Mouse (Mus musculus) common myeloid progenitor, adult 5-6 weeks (primary cell): ENCODE results near the gene Mthfd1l. TPM values are rescaled to one million over a fixed set of nuclear protein-coding genes. Genes with fewer than 3 reads are reported as not detected.

Source experiments
- ATAC-seq: replicated peaks from 2 replicates; pipeline ENCODE4 v1.8.0; 2016; ENCODE audit warnings: low read depth, mild to moderate bottlenecking, moderate TSS enrichment, inconsistent platforms; ENCODE audit not compliant: poor library complexity, severe bottlenecking
- total RNA-seq: library from RNA; stranded (forward); fragments of 200-1000, 187-1606 nt; gene quantifications from 2 replicates; pipeline ENCODE4 v1.2.3, GENCODE M21; 2017

Gene Mthfd1l
- total RNA-seq, 1 experiment from 2014 or later: 148 TPM

GRCm38 (mm10) chr10:4141689-4142088 is 168.8 kb downstream of the Mthfd1l start:
- no peak for ATAC-seq

GRCm38 (mm10) chr10:4142816-4143215 is 169.9 kb downstream of the Mthfd1l start:
- ATAC-seq: no peak

GRCm38 (mm10) chr10:4143381-4143780 is 170.5 kb downstream of the Mthfd1l start:
- no peak for ATAC-seq

DNA sequence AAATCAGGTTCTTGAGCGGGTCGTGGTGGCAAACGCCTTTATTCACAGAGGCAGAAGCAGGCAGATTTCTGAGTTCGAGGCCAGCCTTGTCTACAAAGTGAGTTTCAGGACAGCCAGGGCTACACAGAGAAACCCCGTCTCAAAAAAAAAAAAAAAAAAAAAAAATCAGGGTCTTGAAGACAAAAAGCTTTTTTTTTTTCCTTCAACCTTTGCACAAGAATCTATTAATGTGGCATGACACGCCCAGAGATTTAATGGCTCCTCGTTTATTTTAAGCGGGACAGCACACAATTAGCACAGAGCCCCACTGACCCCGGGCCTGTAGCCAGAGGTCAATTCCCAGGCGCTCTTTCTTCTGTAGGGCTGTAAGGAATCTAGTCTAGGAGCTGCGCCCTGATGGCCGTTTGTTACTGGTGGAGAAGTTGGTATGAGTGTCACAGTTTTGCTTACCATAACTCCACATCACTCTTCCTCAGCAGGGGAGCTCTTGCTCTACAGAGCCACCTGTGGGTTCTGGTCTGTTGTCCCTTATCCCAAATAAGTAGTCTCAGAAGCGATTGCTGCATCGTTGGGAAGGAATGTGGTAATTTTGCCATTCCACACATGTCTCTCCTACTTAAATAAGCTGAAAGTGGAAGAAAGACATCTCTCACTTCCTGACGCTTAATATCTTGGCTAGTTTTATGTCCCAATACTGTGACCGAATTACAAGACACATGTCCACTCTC is 172.3 kb downstream of the Mthfd1l start:
- no peak for ATAC-seq

GRCm38 (mm10) chr10:4146947-4147346 is 174.0 kb downstream of the Mthfd1l start:
- no peak for ATAC-seq

- no peak for ATAC-seq
Observed at GRCm38 (mm10) chr10:4151159-4151558, 178.2 kb downstream of the Mthfd1l start.

- no peak for ATAC-seq
Observed at GRCm38 (mm10) chr10:4151862-4152776, 179.2 kb downstream of the Mthfd1l start.

DNA sequence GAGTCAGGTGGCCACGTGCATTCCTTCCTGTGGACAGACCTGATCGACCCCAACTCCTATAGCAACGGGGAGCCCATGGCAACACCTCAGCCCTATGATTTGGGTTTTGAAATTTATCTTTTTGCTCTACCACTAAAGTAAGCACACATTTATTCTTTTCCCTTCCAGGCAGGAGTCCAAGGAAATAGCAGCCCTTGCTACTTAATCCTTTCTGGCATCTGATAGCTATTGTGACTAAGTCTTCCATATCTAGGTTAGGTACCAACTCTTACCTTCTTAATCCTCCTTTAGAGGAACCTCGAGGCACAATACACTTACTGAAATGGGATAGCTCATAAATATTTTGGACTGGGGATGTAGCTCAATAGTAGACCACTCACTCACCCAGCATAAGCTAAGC is 180.1 kb downstream of the Mthfd1l start:
- no peak for ATAC-seq

- no peak for ATAC-seq
Observed at GRCm38 (mm10) chr10:4154035-4154434, 181.1 kb downstream of the Mthfd1l start.

- ATAC-seq: peak; percentile 54; the same call in 1 of the 2 replicates
Observed at GRCm38 (mm10) chr10:4155521-4155920, 182.6 kb downstream of the Mthfd1l start.

DNA sequence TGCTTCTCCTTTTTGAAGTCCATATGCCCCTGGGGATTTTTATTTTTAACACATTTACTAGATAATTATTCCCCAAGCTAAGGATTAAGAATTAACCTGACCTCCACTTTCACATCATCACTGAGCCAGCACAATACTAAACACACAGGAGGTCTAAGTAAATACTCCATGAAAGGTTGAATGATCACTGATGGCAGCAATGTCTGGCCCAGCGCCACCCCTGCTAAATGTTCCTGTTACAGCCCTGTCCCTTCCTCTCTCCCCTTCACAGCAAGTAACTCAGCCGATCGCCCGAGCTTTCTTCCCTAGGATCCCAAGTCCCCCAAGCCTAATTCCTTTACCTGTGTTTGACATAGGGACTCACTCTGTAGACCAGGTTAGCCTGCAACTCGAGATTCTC is 185.6 kb downstream of the Mthfd1l start:
- no peak for ATAC-seq

DNA sequence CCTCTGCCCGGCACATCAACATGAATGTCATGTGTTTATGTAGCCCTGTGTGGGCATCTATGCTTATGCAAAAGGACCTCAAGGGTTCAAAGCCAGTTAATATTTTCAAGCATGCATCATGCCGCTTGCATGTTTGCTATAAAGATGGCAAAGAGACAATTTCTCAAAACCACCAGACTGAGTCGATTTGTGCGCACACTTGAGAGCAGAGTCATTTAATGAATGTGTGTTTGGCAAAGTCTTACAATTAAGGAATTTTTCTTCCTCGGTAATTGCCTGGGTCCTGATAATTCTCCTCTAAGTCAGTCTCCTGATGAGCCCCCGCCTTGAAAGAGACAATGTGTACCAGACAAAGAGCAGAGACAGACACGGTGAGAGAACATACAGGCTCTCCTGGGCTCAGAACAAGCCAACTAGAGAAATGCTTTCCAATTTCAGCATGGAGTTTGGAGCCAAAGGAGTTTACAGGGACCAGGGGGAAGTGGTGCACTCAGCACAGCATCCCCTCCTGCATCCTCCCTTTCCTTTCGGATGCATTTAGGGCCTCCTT is 186.7 kb downstream of the Mthfd1l start:
- ATAC-seq: no peak

GRCm38 (mm10) chr10:4160242-4160785 is 187.4 kb downstream of the Mthfd1l start:
- no peak for ATAC-seq

DNA sequence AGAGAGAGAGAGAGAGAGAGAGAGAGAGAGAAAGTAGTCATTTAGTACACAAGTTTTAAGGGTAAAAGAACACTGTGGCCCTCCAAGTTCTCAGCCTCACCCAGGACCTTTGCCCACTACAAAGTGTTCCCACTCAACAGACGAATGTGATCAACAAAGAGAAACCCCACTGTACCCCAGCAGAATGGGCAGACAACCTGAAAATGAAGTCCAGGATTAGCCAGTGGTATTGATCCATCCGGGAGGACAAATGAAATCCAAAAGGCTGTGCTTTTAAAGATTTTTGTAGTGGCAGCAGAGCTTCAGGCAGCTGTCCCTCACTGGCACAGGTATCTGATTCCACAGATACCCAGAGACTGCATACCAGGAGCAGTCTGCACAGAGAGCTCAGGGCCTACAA is 189.1 kb downstream of the Mthfd1l start:
- no peak for ATAC-seq

- ATAC-seq: no peak
Observed at GRCm38 (mm10) chr10:4162976-4163375, 190.1 kb downstream of the Mthfd1l start.

DNA sequence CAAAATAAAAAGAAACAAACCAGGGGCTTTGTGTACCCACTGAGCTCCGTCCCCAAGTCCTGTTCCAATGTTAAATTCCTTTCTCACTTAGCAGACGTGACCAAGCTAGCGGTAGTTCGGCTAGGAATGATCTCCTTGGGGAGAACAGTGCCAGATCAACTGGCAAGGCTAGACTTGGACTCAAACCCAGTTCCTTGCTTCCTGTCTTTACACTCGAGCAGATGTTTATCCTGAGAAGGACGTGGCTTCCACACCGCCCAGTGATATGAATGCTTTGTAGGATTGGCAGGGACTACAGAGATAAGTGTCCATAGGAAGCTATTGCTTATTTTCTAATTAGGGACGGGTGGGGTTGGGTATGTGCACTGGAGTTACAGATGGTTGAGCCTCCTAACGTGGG is 191.8 kb downstream of the Mthfd1l start:
- ATAC-seq: no peak

DNA sequence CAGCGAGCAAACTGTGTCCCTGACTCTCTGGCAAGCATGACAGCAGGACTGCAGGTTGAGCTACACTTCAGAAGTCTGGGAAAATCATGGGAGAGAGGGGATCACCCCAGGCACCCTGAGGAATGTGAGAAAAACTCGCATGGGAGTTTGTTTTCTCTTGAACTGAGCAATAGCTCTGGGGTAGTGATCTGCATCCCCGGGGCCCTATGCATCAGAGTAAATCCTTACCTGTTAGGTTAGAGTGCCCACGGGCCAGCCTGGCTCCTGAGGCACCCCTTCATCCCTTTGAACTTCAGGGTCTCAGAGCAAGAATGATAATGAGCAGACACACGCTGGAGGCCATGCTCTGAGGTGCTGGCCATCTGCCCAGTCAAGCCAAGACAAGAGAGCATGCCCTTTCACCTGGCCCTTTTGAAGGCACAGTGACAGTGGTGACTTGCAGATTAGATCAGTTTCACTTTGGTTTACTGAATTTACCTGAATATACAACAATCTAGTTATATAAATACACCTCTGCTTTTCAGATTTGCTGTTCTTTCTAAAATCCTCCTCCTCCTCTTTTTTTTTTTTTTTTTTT is 195.4 kb downstream of the Mthfd1l start:
- no peak for ATAC-seq

DNA sequence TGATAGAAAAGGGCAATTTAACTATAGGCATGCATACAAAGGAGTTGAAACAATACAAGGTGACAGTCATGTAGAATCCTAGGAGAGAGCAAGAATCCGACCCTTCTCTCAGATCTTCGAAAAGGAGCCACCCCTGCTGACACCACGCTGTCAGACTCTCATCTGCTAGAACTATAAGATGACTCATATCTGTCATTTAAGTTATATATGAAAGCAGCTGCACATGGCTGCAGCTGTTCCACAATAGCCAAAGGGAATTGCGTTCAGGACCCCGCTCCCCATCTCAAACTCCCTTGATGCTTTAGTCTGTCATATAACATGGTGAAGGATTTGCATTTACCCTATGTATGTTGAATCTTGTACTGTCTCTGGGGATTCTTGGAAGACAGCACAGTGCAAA is 201.3 kb downstream of the Mthfd1l start:
- no peak for ATAC-seq

GRCm38 (mm10) chr10:4174717-4175116 is 201.8 kb downstream of the Mthfd1l start:
- no peak for ATAC-seq

DNA sequence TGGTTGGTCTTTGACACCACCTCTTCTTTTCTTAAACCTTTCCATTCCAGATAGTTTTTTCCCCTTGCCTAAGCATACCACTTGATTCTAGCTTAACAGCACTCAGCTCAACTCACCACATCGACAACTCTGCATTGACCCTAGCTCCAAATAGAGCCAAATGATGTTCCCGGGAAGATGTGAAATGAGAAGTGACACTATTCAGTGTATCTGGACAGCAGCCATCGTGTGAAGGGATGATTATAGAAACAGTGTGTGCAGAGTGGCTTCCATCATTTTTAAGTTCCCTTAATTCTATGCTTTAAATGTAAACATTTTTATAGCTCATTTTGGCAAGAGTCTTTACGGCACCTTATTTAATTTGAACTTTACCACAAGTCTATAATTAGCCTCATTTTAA is 204.4 kb downstream of the Mthfd1l start:
- no peak for ATAC-seq
